Mouse (Mus musculus) 3134 (cell line): ENCODE measurements around the gene Mapk8ip2.
A peak's percentile ranks its signal among the peaks of the same experiment; 100 is the strongest.

Experiments
- DNase-seq: peaks from one replicate; pipeline ENCODE4 v3.0.0-alpha.2; 2011; ENCODE audit warnings: low spot score; ENCODE audit not compliant: insufficient read length; ENCODE audit errors: extremely low read depth

Mapk8ip2 gene

DNA sequence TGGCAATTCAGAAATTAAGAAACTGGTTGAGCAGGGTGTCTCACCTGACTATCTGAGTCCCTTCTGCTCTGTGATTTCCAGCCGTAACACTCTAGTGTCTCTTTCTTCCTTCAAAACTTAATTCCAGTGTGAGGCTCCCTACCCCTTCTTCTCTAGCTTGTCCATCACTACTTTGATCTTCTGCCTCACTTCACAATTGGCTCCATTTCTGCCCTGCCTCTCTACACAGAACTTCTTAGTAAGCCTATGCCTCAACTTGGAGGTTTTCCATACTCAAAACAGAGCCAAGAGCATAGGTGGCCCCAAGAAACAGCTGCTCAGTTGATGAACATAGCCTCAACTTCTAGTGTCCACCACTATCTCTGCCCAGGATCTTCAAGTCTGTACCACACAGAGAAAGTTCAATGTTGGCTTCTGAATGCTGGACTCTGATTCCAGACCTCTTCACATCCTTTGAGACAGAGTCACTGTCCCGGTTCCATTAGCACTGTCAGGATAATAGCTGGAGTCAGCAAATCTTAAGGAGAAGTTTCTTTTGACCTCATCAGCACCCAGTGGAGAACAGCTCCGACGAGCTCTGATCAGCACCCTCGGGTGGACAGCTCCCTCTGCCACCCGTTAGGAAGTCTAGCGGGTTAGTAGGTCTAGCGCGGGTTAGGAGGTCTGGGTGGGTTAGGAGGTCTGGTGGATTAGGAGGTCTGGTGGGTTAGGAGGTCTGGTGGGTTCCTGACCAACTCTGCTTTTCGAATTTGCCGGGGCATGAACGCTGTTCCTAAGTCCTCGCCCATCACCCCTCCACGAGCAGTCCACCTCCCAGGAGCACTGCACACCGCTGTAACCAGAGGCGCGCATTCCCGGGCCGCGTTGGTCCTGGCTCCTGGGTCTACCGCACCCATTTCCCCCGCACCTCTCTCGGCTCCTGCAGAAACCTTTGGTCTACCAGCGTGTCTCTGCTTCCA lies 528 bp upstream of the Mapk8ip2 start:
- DNase-seq = no peak

- no peak for DNase-seq
Observed at GRCm38 (mm10) chr15:89454857-89455256, 1.1 kb downstream of the Mapk8ip2 start.

DNA sequence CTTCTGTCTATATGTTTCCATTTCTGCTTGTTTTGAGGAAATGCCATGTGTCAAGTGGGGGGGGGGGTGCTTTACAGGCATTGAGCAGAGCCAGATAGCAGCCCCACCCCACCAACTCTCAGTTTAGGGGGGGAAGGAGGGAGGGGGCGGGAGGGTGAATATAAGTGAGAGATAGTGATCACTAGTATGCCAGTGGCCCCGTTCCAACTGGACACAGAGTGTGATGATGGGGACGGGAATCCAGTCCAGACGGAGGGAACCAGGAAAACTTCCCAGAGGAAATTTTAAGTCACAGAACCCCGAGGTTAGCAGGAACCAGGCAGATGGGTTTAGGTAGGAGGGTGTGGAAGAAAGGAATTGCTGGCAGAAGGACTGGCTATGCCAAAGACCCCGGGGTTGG lies 1.9 kb downstream of the Mapk8ip2 start:
- DNase-seq = no peak

- no peak for DNase-seq
Observed at GRCm38 (mm10) chr15:89458942-89459341, 5.2 kb downstream of the Mapk8ip2 start.

DNA sequence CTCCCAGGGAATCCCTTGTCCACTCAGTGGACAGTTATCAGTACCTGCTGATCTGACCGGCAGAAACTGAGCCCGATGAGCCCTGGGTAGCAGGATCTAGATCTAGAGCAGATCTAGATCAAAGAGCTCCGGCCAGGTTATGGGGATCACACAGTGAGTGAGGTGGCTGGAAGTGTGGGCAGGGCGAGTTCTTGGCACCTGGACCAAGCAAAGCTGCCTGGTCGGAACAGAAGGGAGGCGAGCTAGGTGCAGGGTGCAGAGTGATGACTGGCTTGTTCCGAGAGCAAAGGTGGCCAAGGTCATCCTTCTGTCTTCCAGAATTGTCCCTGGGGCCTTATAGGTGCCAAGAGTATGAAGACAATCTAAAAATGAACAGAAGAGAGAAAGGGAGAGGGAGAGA lies 6.1 kb downstream of the Mapk8ip2 start:
- DNase-seq = no peak

- no peak for DNase-seq
Observed at GRCm38 (mm10) chr15:89460298-89460697, 6.6 kb downstream of the Mapk8ip2 start.

DNA sequence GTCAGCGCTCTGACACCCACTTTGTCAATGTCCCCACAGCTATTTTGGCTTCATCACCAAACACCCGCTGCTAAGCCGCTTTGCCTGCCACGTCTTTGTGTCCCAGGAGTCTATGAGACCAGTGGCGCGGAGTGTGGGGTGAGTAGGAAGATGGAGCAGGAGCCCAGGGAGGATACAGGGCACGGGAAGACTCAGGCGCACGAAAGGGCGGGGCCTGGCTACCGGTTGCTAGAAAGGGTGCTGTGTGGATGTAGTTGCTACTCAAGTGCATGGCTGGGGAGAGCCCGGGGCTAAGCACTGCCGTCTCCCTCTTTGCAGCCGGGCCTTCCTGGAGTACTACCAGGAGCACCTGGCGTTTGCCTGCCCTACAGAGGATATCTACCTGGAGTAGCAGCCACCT lies 7.6 kb downstream of the Mapk8ip2 start:
- DNase-seq = no peak

DNA sequence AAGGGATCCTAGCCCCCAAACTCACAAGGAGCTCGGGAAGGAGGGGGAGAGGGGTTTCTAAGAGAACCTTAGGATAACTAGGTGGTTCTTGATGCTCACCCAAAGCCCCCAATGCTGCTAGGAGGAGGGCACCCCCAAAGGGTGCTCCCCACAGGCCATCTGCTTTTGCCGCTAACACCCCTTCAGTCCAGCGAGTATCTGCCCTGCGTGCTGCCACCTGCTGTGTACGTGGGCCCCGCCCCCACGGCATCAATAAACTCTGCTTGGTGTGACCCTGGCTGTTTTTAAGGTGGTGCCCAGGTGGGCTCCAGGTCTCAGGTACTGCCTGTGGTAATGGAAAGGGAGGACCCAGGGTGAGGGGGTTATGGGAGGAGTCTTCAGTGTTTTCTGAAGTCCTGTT lies 8.5 kb downstream of the Mapk8ip2 start:
- no peak for DNase-seq

DNA sequence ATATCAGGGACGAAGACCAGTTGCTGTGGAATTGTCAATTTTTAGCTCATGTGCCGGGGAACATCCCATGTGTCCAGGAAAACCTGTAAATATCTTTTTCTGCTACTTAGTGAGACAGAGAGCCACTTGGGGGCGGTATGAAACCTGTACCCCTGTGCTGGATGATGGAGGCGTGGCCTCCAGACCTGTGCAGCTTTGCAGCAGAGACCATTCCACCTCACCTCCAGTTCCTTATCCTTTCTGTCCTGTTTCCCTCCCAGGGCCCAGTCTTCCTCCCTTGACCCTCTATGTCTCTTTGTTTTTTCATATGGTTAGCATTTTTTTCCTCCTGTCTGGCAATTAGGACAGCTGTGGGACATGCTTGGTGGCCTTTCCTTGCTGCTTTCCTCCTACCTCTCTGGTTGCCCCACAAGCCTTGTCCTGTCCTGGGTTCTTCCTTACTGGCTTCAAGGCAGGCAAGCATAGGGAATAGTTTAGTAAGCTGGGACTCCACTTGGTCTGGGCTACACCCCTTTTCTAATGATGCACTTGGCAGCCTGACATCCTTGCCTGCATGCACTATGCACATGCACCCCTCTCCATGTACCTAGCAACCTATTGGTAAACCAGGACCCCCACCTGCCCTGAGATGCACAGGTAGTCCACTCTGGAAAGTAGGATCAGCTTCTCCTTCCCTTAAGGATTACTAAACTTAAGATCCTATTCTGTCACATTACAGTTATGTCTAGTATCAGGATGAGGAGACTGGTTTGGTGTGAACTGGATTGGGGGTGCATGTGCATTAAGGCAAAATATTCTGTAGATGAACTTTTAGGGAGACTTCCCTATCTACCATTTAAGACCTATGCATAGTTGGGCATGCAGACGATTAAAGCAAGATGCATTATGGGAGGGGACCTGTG lies 9.9 kb downstream of the Mapk8ip2 start:
- DNase-seq = no peak

DNA sequence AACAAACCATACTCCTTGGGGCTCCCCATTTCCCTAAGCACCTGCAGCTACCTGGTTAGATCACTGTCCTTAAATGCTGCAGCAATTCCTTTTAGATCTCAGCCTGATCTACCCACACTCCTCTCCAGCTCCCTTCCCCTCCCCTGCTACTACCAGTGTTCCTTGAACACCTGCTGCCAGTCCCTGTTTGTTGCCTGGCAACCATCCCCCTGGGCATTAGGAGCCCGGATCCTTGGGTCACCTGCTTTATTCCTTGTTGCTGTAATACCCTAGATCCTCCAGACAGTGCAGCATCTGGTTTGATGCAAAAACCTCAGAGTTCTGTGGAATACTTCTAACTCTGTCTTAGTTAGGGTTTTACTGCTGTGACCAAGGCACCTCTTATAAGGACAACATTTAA lies 11.3 kb downstream of the Mapk8ip2 start:
- no peak for DNase-seq

DNA sequence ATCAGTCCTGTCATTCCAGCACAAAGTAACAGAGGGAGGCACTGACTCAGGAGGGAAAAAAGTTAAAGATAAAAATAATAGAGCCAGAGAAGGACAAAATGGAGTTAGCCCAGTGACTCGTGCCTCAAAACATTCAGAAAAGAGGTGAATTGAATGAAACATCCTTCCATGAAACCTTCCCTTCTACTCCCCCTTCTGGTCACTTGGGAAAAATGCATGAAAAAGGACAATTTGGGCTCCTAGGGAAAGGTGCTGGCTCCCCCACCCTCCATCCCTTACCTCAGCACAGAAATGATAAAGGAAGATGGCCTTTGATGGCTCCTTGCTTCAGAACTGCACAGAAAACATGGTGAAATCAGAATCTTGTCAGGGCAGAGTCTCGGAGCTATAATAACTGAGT lies 14.9 kb downstream of the Mapk8ip2 start:
- no peak for DNase-seq

DNA sequence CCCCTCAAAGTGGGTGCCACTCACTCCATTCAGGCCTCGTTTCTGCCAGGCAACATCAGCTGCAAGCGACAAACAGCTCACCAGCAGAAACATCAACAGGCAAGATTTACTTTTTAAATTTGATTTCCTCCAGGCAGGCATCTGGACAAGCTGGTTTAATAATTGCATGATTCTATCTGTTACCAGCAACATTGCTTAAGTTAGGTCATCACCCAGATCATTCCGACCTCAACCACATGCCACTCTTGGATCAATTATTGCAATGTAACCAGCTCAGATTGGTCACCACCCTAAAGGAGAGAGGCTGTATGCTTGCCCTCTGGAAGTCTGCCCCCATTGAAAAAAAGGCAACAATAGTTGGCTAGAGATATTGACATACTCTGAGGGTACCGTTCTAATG lies 17.8 kb downstream of the Mapk8ip2 start:
- no peak for DNase-seq

DNA sequence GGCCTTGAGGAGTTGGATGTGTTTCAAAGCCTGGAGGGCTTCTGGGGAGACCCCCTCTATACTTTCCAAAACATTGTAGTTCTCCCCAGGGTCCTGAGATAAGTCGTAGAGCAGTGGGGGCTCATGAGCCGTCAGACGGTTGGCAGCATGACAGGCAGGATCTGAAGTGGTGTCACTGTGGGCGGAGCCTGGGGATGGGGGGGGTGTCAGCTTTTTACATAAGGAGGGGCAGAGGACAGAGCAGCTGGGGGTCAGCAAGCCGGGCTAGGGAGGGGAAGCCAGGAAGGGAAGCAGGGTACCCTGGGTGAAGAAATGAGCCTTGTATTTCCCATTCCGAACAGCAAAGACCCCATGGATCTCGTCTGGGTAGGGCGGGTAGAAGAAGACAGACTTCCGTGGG lies 19.7 kb downstream of the Mapk8ip2 start:
- no peak for DNase-seq

DNA sequence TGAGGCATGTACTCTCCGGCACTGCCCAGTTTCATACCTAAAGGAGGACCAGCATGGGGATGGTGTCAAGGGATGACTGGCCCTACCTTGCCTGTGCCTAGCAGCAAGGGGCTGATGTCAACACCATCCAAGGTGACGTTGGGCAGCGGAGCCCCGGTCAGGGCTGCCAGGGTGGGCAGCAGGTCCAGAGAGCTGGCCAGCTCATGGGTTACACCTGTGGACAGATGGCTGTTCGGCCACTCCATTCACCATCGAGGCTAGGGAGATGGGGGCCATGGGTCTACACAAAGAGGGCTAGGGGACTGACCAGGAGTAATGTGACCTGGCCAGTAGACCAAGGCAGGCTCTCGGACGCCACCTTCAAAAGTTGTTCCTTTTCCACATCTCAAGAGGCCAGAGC lies 20.2 kb downstream of the Mapk8ip2 start:
- DNase-seq = no peak

DNA sequence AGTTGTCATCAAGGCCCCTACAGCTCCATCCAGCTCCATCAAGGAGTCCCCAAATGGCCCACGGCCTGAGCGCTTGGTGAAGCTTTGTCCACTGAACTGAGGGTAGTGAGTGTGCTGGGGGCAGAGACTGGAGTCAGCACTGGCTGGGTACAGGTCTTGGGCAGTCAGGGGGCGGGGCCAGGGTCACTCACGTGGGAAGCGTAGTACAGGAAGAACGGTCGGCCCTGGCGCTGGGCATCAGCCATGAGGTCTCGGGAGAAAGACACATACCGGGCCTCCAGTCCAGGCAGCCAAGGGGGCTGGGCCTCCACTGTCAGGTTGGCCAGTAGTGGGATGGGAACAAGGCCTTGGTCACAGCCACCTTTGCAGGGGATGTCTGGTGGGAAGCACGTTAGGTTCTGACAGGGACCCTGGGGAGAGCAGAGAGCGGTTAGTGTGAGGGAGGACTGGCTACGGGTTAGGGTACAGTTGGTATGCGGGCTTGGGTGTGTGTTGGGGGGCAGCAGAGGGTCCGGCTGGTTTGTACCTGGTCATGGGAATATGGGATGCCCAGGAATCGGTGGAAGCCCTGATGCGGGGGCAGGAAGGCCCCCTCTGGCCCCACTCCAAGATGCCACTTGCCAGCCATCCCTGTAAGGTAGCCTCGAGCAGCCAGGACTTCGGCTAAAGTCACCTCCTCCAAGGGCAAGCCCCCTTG lies 21.0 kb downstream of the Mapk8ip2 start:
- DNase-seq = no peak

- no peak for DNase-seq
Observed at GRCm38 (mm10) chr15:89475293-89475600, 21.5 kb downstream of the Mapk8ip2 start.

DNA sequence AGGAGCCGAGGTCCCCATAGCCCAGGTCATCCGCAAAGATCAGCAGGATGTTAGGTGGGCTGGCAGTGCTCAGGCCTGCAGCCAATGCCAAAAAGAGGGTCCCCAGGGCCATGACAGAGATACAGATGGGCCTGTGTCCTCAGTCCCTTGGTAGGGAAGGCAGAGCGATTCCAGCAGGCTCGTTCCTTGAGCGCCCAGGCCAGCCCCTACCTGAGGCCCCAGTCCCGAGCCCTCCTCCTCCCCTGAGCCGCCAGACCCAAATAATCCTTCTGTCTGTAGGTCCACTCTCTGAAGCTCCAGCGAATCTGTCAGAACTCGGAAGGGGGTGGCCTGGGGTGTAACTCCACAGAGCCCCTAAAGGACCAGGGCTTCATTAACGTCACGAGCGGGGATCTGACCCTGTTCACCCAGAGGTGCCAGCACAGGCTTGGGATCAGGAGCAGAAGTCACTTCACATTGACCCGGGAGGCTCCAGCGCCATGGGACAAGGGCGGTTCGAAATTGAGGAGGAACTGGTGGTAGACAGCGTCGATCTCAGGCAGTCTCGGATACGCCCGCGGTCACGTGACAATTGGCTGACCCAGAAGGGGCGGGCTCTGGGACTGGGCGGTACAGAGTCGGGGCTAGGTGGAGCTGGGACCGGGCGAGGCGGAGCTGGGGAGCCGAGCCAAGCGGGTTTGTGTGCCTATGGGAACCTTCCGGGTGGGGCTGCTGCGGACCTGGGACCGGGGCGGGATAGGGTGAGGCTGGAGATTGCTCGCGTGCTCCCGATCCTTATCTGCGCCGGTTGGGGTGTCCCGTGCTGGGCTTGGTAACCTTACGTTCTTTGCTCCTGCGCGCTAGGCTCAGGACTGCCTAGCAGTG lies 22.1 kb downstream of the Mapk8ip2 start:
- DNase-seq = peak; percentile 95

DNA sequence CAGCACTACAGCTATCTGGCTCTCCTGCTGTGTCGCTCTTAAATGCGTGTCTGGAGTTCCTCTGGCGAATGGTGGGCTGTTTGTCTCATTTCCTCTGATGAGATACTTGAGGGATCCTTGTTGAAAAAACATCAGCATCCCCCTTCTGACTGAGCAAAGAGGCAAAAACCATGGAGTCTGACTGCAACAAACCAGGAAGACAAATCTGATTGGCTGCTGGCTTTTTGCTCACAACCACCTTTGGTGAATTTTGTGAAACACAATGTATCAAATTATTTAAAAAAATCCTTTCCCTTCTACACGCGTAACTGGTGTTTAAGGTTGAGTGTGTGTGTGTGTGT lies 22.7 kb downstream of the Mapk8ip2 start:
- no peak for DNase-seq

GRCm38 (mm10) chr15:89477091-89477491 lies 23.4 kb downstream of the Mapk8ip2 start, which contains the start of gene Arsa:
Arsa (minus strand) TSS chr15:89477425.
- no peak for DNase-seq

GRCm38 (mm10) chr15:89477806-89478205 lies 24.1 kb downstream of the Mapk8ip2 start:
- no peak for DNase-seq
